Mouse (Mus musculus) liver, embryonic 12.5 days (tissue): ENCODE data around the gene Sucla2. TPM values are rescaled to one million over a fixed set of nuclear protein-coding genes. Genes with fewer than 3 reads are reported as not detected.
"Not testable (repeated sequence)": the region's sequence is repeated elsewhere in the genome, so short reads cannot be mapped to it uniquely, and the experiment has no call there.

Experiments
- ATAC-seq: fragments of 200-750 bp; cut with Nextera tagmentation; 2 replicates; pipeline ENCODE4 v1.8.0; 2017; ENCODE audit warnings: moderate number of reproducible peaks, mild to moderate bottlenecking, moderate library complexity
- H3K27ac ChIP-seq: fragments of 300-500 bp; sonication (generic); 2 replicates; pipeline ENCODE4 v1.5.1; 2016; ENCODE audit warnings: mild to moderate bottlenecking
- H3K27me3 ChIP-seq: fragments of 300-500 bp; sonication (generic); replicated peaks from 2 replicates; pipeline ENCODE4 v1.6.1; 2016; ENCODE audit warnings: mild to moderate bottlenecking, moderate library complexity
- H3K36me3 ChIP-seq: fragments of 300-500 bp; sonication (generic); 2 replicates; pipeline ENCODE4 v1.6.1; 2016; ENCODE audit warnings: mild to moderate bottlenecking, moderate library complexity
- H3K4me1 ChIP-seq: fragments of 300-500 bp; sonication (generic); 2 replicates; pipeline ENCODE4 v1.6.1; 2016
- H3K4me2 ChIP-seq: fragments of 300-500 bp; sonication (generic); 2 replicates; pipeline ENCODE4 v1.6.1; 2016; ENCODE audit warnings: mild to moderate bottlenecking, moderate library complexity
- H3K4me3 ChIP-seq: fragments of 300-500 bp; sonication (generic); 2 replicates; pipeline ENCODE4 v1.5.1; 2016; ENCODE audit warnings: mild to moderate bottlenecking, moderate library complexity
- H3K9ac ChIP-seq: fragments of 300-500 bp; sonication (generic); 2 replicates; pipeline ENCODE4 v1.6.1; 2016; ENCODE audit warnings: mild to moderate bottlenecking, moderate library complexity
- H3K9me3 ChIP-seq: fragments of 300-500 bp; sonication (generic); replicated peaks from 2 replicates; pipeline ENCODE4 v1.6.1; 2016; ENCODE audit warnings: mild to moderate bottlenecking, moderate library complexity
- WGBS: fragments of 180-500 bp; shearing (Covaris S2); methylation state at CpG from one replicate; pipeline ENCODE4 v1.1.7; 2016; ENCODE audit not compliant: insufficient replicate concordance; 5-methylcytosine and 5-hydroxymethylcytosine counted together
- polyA plus RNA-seq: library from polyadenylated mRNA; unstranded; fragments of >200 nt; fragmentation: Nextera tagmentation; extraction: Ambion mirVana; gene quantifications from 2 replicates; pipeline ENCODE4 v1.2.1, GENCODE M21; 2016

The Sucla2 gene
- polyA plus RNA-seq, 1 experiment from 2014 or later: 65.1 TPM

DNA sequence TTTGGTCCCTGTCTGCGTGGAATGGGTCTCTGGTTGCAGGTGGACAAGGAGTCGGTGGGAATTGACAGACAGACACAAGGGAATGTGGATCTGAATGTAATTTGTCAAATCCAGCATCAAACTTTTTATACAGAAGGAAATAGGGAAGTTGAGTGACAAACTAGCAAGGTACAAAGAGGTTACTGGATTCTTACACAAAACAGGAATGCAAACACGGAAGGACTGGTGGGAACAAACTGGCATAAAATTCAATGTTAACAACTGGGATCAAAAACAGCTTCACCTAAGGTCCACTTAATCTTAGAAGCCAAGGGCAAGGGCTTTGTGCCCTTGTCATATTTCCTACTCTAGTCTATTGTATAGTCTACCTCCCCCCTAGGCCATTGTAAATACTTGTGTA is 3.5 kb downstream of the Sucla2 start:
- not testable (repeated sequence) for H3K4me3 ChIP-seq, H3K9me3 ChIP-seq, H3K9ac ChIP-seq, H3K36me3 ChIP-seq, H3K4me2 ChIP-seq, H3K27ac ChIP-seq, H3K27me3 ChIP-seq, ATAC-seq
- 75% methylated on average over 3 of the region's 3 CpGs for WGBS
- H3K4me1 ChIP-seq: peaks cover 14% of the 10 kb centered on the region

DNA sequence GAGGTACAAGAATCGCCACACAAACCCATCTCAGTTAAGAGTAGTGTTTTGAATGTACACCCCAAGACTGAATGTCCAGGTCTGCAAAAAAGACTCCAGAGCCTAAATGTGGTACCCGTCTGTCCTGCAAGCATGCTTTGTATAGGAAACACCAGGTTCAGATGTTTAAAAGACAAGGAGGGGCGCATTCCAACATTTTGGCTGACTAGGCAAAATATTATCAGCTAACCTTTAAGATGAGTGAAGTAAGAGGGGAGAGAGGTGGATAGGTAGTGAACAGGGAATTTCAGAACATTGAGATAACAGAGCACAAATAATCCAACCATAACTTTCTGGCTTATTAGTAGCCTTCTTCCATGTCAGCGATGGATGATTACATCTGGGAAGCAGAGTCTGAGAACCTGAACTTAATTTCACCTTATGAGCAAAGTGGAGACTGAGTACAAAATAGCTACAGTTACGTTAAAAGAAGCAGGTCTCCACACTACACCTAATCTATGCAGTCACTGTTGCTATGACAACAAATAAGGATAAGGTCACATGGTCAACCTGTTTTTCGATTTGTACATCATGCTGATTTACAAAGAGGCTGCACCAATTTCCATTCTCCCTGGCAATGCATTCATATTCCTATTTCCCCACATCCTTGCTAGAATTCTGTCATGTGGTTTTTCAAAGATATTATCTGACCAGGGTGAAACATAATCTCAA is 8.8 kb downstream of the Sucla2 start:
- WGBS: 54% methylated on average over 6 of the region's 6 CpGs
- H3K27ac ChIP-seq: no peak overlapping the region
- H3K9ac ChIP-seq: no peak overlapping the region
- peaks cover 4% of the 10 kb centered on the region for H3K27me3 ChIP-seq
- ATAC-seq: no peak
- no peak overlapping the region for H3K4me3 ChIP-seq
- H3K4me1 ChIP-seq: no peaks in the 10 kb centered on the region
- H3K4me2 ChIP-seq: no peak overlapping the region
- no peaks in the 10 kb centered on the region for H3K9me3 ChIP-seq
- no peaks in the 10 kb centered on the region for H3K36me3 ChIP-seq

GRCm38 (mm10) chr14:73535641-73536040 is 10.5 kb downstream of the Sucla2 start:
- Histone ChIP-seq H3K27me3 (no peaks in the 10 kb centered on the region; the same call in none of the 2 replicates), H3K9me3 (no peaks in the 10 kb centered on the region), H3K4me3 (no peak overlapping the region), H3K4me2 (no peak overlapping the region), H3K27ac (no peak overlapping the region), H3K9ac (no peak overlapping the region), H3K36me3 (no peaks in the 10 kb centered on the region), H3K4me1 (no peaks in the 10 kb centered on the region)
- ATAC-seq: no peak
- 63% methylated on average over 2 of the region's 2 CpGs for WGBS

DNA sequence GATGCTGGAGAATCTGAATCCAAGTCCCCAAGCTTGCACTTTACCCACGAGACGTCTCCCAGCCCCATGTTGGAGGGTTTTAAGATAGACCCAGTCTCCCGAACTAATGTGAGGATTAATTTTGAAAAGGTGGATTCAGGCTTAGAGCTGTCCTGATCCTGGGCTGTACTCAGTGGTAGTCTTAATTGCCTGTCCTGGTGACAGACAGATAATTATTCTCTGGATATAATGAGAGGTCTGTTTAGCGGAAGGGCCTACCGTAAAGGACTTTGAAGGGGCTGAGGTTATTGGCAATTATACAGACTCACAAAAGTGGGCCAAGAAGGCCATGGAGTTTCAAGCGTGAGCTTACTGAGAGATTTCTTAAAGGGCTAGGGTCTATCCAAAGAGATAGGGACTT is 18.7 kb downstream of the Sucla2 start:
- no peaks in the 10 kb centered on the region for H3K9me3 ChIP-seq
- no peaks in the 10 kb centered on the region for H3K4me1 ChIP-seq
- H3K9ac ChIP-seq: no peak overlapping the region
- no peaks in the 10 kb centered on the region for H3K36me3 ChIP-seq
- no peak overlapping the region for H3K4me2 ChIP-seq
- H3K27ac ChIP-seq: no peak overlapping the region
- no peaks in the 10 kb centered on the region for H3K27me3 ChIP-seq
- WGBS: 68% methylated on average over 6 of the region's 6 CpGs
- ATAC-seq: no peak
- H3K4me3 ChIP-seq: no peak overlapping the region

- Histone ChIP-seq H3K9ac (no peak overlapping the region), H3K4me1 (peaks cover 8% of the 10 kb centered on the region; the same call in 1 of the 2 replicates), H3K27ac (no peak overlapping the region), H3K4me2 (no peak overlapping the region), H3K27me3 (no peaks in the 10 kb centered on the region), H3K4me3 (no peak overlapping the region), H3K36me3 (no peaks in the 10 kb centered on the region), H3K9me3 (no peaks in the 10 kb centered on the region)
- no peak for ATAC-seq
- WGBS: 26% methylated on average over 4 of the region's 4 CpGs
These were observed 21.9 kb downstream of the Sucla2 start for GRCm38 (mm10) chr14:73547034-73547433.

- no peak within 1 kb of the TSS for H3K4me3 ChIP-seq
- WGBS: 72% methylated on average over 3 of the region's 3 CpGs
- peaks cover 12% of the 10 kb centered on the region for H3K4me1 ChIP-seq
- ATAC-seq: no peak
- no peaks in the 10 kb centered on the region for H3K36me3 ChIP-seq
- H3K9me3 ChIP-seq: no peaks in the 10 kb centered on the region
- H3K27me3 ChIP-seq: no peaks in the 10 kb centered on the region
- H3K9ac ChIP-seq: no peak within 1 kb of the TSS
- H3K27ac ChIP-seq: no peak within 1 kb of the TSS
- H3K4me2 ChIP-seq: no peak within 1 kb of the TSS
These were observed 22.9 kb downstream of the Sucla2 start, which contains the start of gene Nudt15 for GRCm38 (mm10) chr14:73548051-73548450. Gene Nudt15, minus strand, starts transcription at chr14:73548242.

DNA sequence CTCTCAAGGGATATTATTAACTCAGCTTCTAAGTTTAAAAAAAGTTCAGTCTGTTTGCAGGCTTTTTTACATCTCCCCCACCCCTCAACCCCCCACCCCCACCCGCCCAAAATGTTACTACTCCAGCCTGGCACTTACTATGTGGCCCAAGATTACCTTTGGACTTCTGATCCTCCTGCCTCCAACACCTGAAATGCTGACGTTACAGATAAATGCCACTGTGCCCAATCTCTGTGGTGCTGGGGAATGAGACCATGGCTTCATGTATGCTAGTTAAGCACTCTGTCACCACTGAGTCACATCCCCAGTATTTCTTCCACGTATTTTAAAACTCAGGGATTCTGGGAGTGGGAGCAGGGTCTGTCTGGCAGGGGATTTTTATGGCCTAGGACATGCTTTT is 25.2 kb downstream of the Sucla2 start:
- 52% methylated on average over 3 of the region's 3 CpGs for whole genome bisulfite sequencing
- Histone ChIP-seq H3K4me2 (no peak overlapping the region), H3K27me3 (no peaks in the 10 kb centered on the region), H3K9ac (no peak overlapping the region), H3K4me1 (peaks cover 20% of the 10 kb centered on the region), H3K36me3 (no peaks in the 10 kb centered on the region), H3K9me3 (no peaks in the 10 kb centered on the region), H3K27ac (no peak overlapping the region), H3K4me3 (no peak overlapping the region)
- ATAC-seq: no peak

DNA sequence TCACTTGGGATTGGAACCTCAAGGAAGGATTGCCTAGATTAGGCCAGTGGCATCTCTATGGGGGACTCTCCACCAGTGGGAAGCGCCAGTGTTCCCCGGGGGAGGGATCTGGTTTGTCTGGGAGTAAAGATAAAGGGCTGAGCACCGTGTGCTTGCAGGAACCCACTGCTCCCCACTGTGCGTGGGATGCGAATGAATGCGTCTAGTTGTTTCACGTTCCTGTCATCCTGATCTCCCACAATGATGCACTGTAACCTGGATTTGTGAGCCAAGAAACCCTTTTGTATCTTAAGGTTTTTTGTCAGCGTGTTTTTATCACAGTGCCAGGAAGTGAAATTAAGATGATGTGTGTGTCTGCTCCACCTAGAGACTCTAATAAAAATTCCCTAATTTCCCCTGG is 25.6 kb downstream of the Sucla2 start:
- H3K27me3 ChIP-seq: no peaks in the 10 kb centered on the region
- H3K9ac ChIP-seq: no peak overlapping the region
- peaks cover 3% of the 10 kb centered on the region for H3K36me3 ChIP-seq
- H3K27ac ChIP-seq: no peak overlapping the region
- H3K4me3 ChIP-seq: no peak overlapping the region
- H3K9me3 ChIP-seq: no peaks in the 10 kb centered on the region
- peaks cover 20% of the 10 kb centered on the region for H3K4me1 ChIP-seq
- no peak overlapping the region for H3K4me2 ChIP-seq
- ATAC-seq: no peak
- WGBS: 44% methylated on average over 8 of the region's 8 CpGs

DNA sequence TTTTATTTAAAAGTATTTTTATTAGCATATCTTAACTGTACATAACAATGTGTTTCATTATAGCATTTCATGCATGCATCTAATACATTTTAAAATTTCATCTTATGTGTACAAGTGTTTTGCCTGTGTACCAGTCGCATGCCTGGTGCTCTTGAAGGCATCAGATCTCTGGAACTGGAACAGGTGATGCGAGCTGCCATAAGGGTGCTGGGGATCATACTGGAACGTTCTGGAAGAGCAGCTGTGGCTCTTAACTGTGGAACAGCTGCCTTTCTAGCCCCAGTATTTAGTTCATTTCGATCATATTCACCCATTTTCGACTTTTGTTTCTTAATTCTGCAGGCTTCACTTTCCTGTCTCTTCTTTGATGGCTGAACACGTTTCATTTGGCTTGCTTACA is 26.0 kb downstream of the Sucla2 start:
- Histone ChIP-seq H3K4me2 (no peak overlapping the region), H3K9ac (no peak overlapping the region), H3K4me3 (no peak overlapping the region), H3K27ac (no peak overlapping the region), H3K27me3 (no peaks in the 10 kb centered on the region), H3K9me3 (no peaks in the 10 kb centered on the region), H3K4me1 (peaks cover 20% of the 10 kb centered on the region), H3K36me3 (peaks cover 7% of the 10 kb centered on the region)
- ATAC-seq: no peak
- 62% methylated on average over 6 of the region's 6 CpGs for whole genome bisulfite sequencing

DNA sequence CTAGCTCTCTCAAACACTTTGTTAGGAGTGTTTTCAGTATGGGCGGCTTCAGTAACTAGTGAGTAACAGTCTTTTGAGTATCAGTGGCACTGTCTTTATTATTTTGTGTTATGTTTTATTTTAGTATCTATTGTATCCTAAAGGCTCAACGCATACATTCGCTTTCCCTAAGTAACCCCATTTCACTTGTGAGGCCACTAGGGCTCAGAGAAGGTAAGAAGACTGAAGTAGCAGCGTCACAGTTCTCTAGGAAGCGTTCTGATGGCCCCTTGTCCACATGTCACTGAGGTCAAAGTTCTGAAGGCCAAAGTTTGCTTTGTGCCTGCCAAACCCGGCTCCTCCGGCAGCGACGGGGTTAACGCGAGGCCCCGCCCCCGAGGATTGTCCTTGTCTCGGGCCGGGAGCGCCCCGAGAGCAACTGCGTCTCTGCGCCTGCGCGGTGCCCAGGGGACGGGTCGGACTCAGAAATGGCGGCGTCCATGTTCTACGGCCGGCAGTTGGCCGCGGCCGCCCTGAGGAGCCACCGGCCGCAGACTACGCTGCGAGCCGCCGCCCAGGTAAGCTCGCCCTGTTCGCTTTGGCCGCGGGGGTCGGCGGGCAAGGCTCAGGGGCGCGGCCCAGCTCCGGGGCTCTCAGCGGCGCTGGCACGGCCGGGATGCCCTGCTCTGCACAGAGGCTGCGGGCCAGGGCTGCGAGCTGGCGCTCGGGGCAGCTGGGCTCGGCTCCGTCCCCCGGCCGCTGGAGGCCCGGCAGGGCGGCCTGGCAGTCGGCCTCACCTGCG is 27.4 kb downstream of the Sucla2 start:
- peak overlapping the region; percentile 85 for H3K27ac ChIP-seq
- H3K4me3 ChIP-seq: peak overlapping the region; percentile 99
- H3K27me3 ChIP-seq: no peaks in the 10 kb centered on the region
- H3K4me1 ChIP-seq: peaks cover 20% of the 10 kb centered on the region
- peak; percentile 93 for ATAC-seq
- H3K36me3 ChIP-seq: peaks cover 15% of the 10 kb centered on the region
- peak overlapping the region; percentile 87 for H3K4me2 ChIP-seq
- no peaks in the 10 kb centered on the region for H3K9me3 ChIP-seq
- 4% methylated on average over 60 of the region's 61 CpGs for WGBS
- H3K9ac ChIP-seq: peak overlapping the region; percentile 97

- Histone ChIP-seq H3K27me3 (no peaks in the 10 kb centered on the region), H3K4me1 (peaks cover 22% of the 10 kb centered on the region), H3K36me3 (peaks cover 15% of the 10 kb centered on the region), H3K9ac (peak overlapping the region; percentile 97), H3K27ac (peak overlapping the region; percentile 85), H3K4me2 (peak overlapping the region; percentile 87), H3K9me3 (no peaks in the 10 kb centered on the region), H3K4me3 (peak overlapping the region; percentile 99)
- ATAC-seq: peak; percentile 60
- under 1% methylated on average over 10 of the region's 10 CpGs for WGBS
These were observed 28.1 kb downstream of the Sucla2 start for GRCm38 (mm10) chr14:73553122-73553696.

- H3K9me3 ChIP-seq, H3K4me3 ChIP-seq, H3K4me1 ChIP-seq, H3K9ac ChIP-seq, ATAC-seq, H3K27ac ChIP-seq, H3K4me2 ChIP-seq, H3K27me3 ChIP-seq: not testable (repeated sequence)
- H3K36me3 ChIP-seq: peaks cover 33% of the 10 kb centered on the region
- 78% methylated on average over 4 of the region's 4 CpGs for WGBS
These were observed 44.7 kb downstream of the Sucla2 start for GRCm38 (mm10) chr14:73569831-73570230.
